Mouse (Mus musculus) lung, embryonic 15.5 days (tissue): ENCODE data around the gene Acadm. TPM values are rescaled to one million over a fixed set of nuclear protein-coding genes. Genes with fewer than 3 reads are reported as not detected.

ENCODE experiments used
- ATAC-seq: fragments of 200-750 bp; cut with Nextera tagmentation; 2 replicates; pipeline ENCODE4 v1.8.0; 2017; ENCODE audit warnings: moderate number of reproducible peaks, borderline replicate concordance; ENCODE audit not compliant: low FRiP score, low TSS enrichment; ENCODE audit errors: extremely low read depth
- H3K27ac ChIP-seq: fragments of 300-500 bp; sonication (generic); 2 replicates; pipeline ENCODE4 v1.5.1; 2015; ENCODE audit warnings: moderate library complexity, mild to moderate bottlenecking, inconsistent platforms
- H3K27me3 ChIP-seq: fragments of 300-500 bp; sonication (generic); 2 replicates; pipeline ENCODE4 v1.6.1; 2015; ENCODE audit warnings: inconsistent platforms
- H3K36me3 ChIP-seq: fragments of 300-500 bp; sonication (generic); 2 replicates; pipeline ENCODE4 v1.6.1; 2015; ENCODE audit warnings: inconsistent platforms
- H3K4me1 ChIP-seq: fragments of 300-500 bp; sonication (generic); 2 replicates; pipeline ENCODE4 v1.6.1; 2015; ENCODE audit warnings: inconsistent platforms
- H3K4me2 ChIP-seq: fragments of 300-500 bp; sonication (generic); 2 replicates; pipeline ENCODE4 v1.6.1; 2015; ENCODE audit warnings: inconsistent platforms, mild to moderate bottlenecking, moderate library complexity
- H3K4me3 ChIP-seq: fragments of 300-500 bp; sonication (generic); 2 replicates; pipeline ENCODE4 v1.5.1; 2015; ENCODE audit warnings: mild to moderate bottlenecking, inconsistent platforms
- H3K9ac ChIP-seq: fragments of 300-500 bp; sonication (generic); 2 replicates; pipeline ENCODE4 v1.6.1; 2015; ENCODE audit warnings: inconsistent platforms
- H3K9me3 ChIP-seq: fragments of 300-500 bp; sonication (generic); 2 replicates; pipeline ENCODE4 v1.6.1; 2016; ENCODE audit warnings: inconsistent platforms
- WGBS: fragments of 180-500 bp; shearing (Covaris S2); methylation state at CpG from one replicate; pipeline ENCODE4 v1.1.7; 2015; 5-methylcytosine and 5-hydroxymethylcytosine counted together
- polyA plus RNA-seq: library from polyadenylated mRNA; unstranded; fragments of >200 nt; fragmentation: Nextera tagmentation; extraction: Ambion mirVana; gene quantifications from 2 replicates; pipeline ENCODE4 v1.2.1, GENCODE M21; 2015

The Acadm gene
- polyA plus RNA-seq, 1 experiment from 2014 or later: 60.5 TPM

- Histone ChIP-seq H3K4me1 (peaks cover 44% of the 10 kb centered on the region), H3K4me3 (peak overlapping the region; percentile 78), H3K27ac (peak overlapping the region; percentile 71), H3K9ac (peak overlapping the region; percentile 89), H3K9me3 (no peaks in the 10 kb centered on the region), H3K27me3 (no peaks in the 10 kb centered on the region), H3K36me3 (peaks cover 48% of the 10 kb centered on the region), H3K4me2 (peak overlapping the region; percentile 74)
- no peak for ATAC-seq
- 33% methylated on average over 8 of the region's 8 CpGs for WGBS
These were observed 33.1 kb downstream of the Acadm start for GRCm38 (mm10) chr3:153911197-153911881.

GRCm38 (mm10) chr3:153910489-153910888, 33.9 kb downstream of the Acadm start:
- Histone ChIP-seq H3K27me3 (no peaks in the 10 kb centered on the region), H3K27ac (no peak overlapping the region), H3K4me3 (peak overlapping the region; percentile 78), H3K4me2 (peak overlapping the region; percentile 74), H3K36me3 (peaks cover 56% of the 10 kb centered on the region), H3K4me1 (peaks cover 44% of the 10 kb centered on the region), H3K9ac (0 out of 2 replicates have a peak overlapping the region, but pooled peaks have one; percentile 89), H3K9me3 (no peaks in the 10 kb centered on the region)
- ATAC-seq: no peak
- 56% methylated on average over 7 of the region's 7 CpGs for WGBS

- 71% methylated on average over 5 of the region's 5 CpGs for WGBS
- no peak for ATAC-seq
- Histone ChIP-seq H3K9ac (no peak overlapping the region), H3K27ac (no peak overlapping the region), H3K9me3 (no peaks in the 10 kb centered on the region), H3K4me1 (peaks cover 42% of the 10 kb centered on the region), H3K36me3 (peaks cover 71% of the 10 kb centered on the region), H3K4me3 (no peak overlapping the region), H3K27me3 (no peaks in the 10 kb centered on the region), H3K4me2 (no peak overlapping the region)
These were observed 35.5 kb downstream of the Acadm start for GRCm38 (mm10) chr3:153908919-153909318.

GRCm38 (mm10) chr3:153906136-153906871, 38.1 kb downstream of the Acadm start, which contains the start of gene Msh4:
Gene Msh4, minus strand, starts transcription at chr3:153906138.
- peaks cover 31% of the 10 kb centered on the region for H3K4me1 ChIP-seq
- no peak for ATAC-seq
- H3K4me2 ChIP-seq: no peak within 1 kb of the TSS
- WGBS: 79% methylated on average over 9 of the region's 9 CpGs
- H3K27me3 ChIP-seq: no peaks in the 10 kb centered on the region
- H3K36me3 ChIP-seq: peaks cover 80% of the 10 kb centered on the region
- H3K9ac ChIP-seq: no peak within 1 kb of the TSS
- no peaks in the 10 kb centered on the region for H3K9me3 ChIP-seq
- no peak within 1 kb of the TSS for H3K4me3 ChIP-seq
- H3K27ac ChIP-seq: no peak within 1 kb of the TSS

GRCm38 (mm10) chr3:153905251-153906135, 38.9 kb downstream of the Acadm start:
- Histone ChIP-seq H3K27me3 (no peaks in the 10 kb centered on the region), H3K4me3 (no peak overlapping the region), H3K4me2 (no peak overlapping the region), H3K4me1 (peaks cover 23% of the 10 kb centered on the region), H3K9ac (no peak overlapping the region), H3K36me3 (peaks cover 73% of the 10 kb centered on the region), H3K27ac (no peak overlapping the region), H3K9me3 (no peaks in the 10 kb centered on the region)
- WGBS: 80% methylated on average over 49 of the region's 49 CpGs
- peak; percentile 43; the same call in 1 of the 2 replicates for ATAC-seq

- Histone ChIP-seq H3K4me1 (peaks cover 15% of the 10 kb centered on the region; the same call in 1 of the 2 replicates), H3K27ac (no peak overlapping the region), H3K9ac (no peak overlapping the region), H3K4me3 (no peak overlapping the region), H3K9me3 (no peaks in the 10 kb centered on the region), H3K4me2 (no peak overlapping the region), H3K36me3 (peaks cover 64% of the 10 kb centered on the region), H3K27me3 (no peaks in the 10 kb centered on the region)
- 58% methylated on average over 6 of the region's 6 CpGs for WGBS
- ATAC-seq: peak; percentile 64; the same call in 1 of the 2 replicates
These were observed 39.8 kb downstream of the Acadm start for GRCm38 (mm10) chr3:153904586-153904985.

- no peaks in the 10 kb centered on the region for H3K9me3 ChIP-seq
- no peak for ATAC-seq
- H3K4me1 ChIP-seq: 0 out of 2 replicates have a peak, but pooled peaks cover 3% of the 10 kb centered on the region
- peaks cover 44% of the 10 kb centered on the region for H3K36me3 ChIP-seq
- WGBS: 47% methylated on average over 3 of the region's 3 CpGs
- H3K27me3 ChIP-seq: no peaks in the 10 kb centered on the region
- H3K4me2 ChIP-seq: no peak overlapping the region
- no peak overlapping the region for H3K9ac ChIP-seq
- no peak overlapping the region for H3K27ac ChIP-seq
- H3K4me3 ChIP-seq: no peak overlapping the region
These were observed 41.8 kb downstream of the Acadm start for GRCm38 (mm10) chr3:153902595-153902994.

GRCm38 (mm10) chr3:153901904-153902303, 42.5 kb downstream of the Acadm start:
- no peak for ATAC-seq
- no peak overlapping the region for H3K4me2 ChIP-seq
- H3K4me3 ChIP-seq: no peak overlapping the region
- no peaks in the 10 kb centered on the region for H3K27me3 ChIP-seq
- no peaks in the 10 kb centered on the region for H3K4me1 ChIP-seq
- peaks cover 37% of the 10 kb centered on the region for H3K36me3 ChIP-seq
- 45% methylated on average over 1 of the region's 1 CpGs for WGBS
- no peak overlapping the region for H3K27ac ChIP-seq
- H3K9me3 ChIP-seq: no peaks in the 10 kb centered on the region
- no peak overlapping the region for H3K9ac ChIP-seq

GRCm38 (mm10) chr3:153897216-153897615, 47.2 kb downstream of the Acadm start:
- Histone ChIP-seq H3K4me3 (no peak overlapping the region), H3K4me2 (no peak overlapping the region), H3K27ac (no peak overlapping the region), H3K27me3 (no peaks in the 10 kb centered on the region), H3K9ac (no peak overlapping the region), H3K36me3 (no peaks in the 10 kb centered on the region), H3K4me1 (no peaks in the 10 kb centered on the region), H3K9me3 (no peaks in the 10 kb centered on the region)
- 42% methylated on average over 6 of the region's 6 CpGs for WGBS
- ATAC-seq: no peak

GRCm38 (mm10) chr3:153895454-153895853, 49.0 kb downstream of the Acadm start:
- Histone ChIP-seq H3K9ac (no peak overlapping the region), H3K4me2 (no peak overlapping the region), H3K27me3 (no peaks in the 10 kb centered on the region), H3K9me3 (no peaks in the 10 kb centered on the region), H3K4me3 (no peak overlapping the region), H3K4me1 (no peaks in the 10 kb centered on the region), H3K27ac (no peak overlapping the region), H3K36me3 (no peaks in the 10 kb centered on the region)
- ATAC-seq: no peak
- WGBS: 83% methylated on average over 3 of the region's 3 CpGs

- H3K4me1 ChIP-seq: no peaks in the 10 kb centered on the region
- ATAC-seq: no peak
- no peaks in the 10 kb centered on the region for H3K36me3 ChIP-seq
- 70% methylated on average over 8 of the region's 8 CpGs for WGBS
- no peak overlapping the region for H3K4me3 ChIP-seq
- H3K27ac ChIP-seq: no peak overlapping the region
- no peaks in the 10 kb centered on the region for H3K9me3 ChIP-seq
- H3K9ac ChIP-seq: no peak overlapping the region
- H3K4me2 ChIP-seq: no peak overlapping the region
- H3K27me3 ChIP-seq: no peaks in the 10 kb centered on the region
These were observed 55.1 kb downstream of the Acadm start for GRCm38 (mm10) chr3:153889188-153889781.
